Mouse (Mus musculus) limb, embryonic 14.5 days (tissue): Measurements from ENCODE around the gene Tmem214. TPM values are rescaled to one million over a fixed set of nuclear protein-coding genes. Genes with fewer than 3 reads are reported as not detected.

Source experiments
- ATAC-seq: fragments of 200-750 bp; cut with Nextera tagmentation; 2 replicates; pipeline ENCODE4 v1.8.0; 2017; ENCODE audit warnings: low read depth, moderate number of reproducible peaks, moderate TSS enrichment; ENCODE audit not compliant: low FRiP score
- DNase-seq: peaks from one replicate; pipeline ENCODE4 v3.0.0-alpha.2; 2015; ENCODE audit warnings: low spot score
- H3K27ac ChIP-seq: fragments of 300-500 bp; sonication (generic); replicated peaks from 2 replicates; pipeline ENCODE4 v1.5.1; 2014; ENCODE audit warnings: low read depth, mild to moderate bottlenecking, low read length, moderate library complexity, mixed read lengths
- H3K27me3 ChIP-seq: fragments of 300-500 bp; sonication (generic); 2 replicates; pipeline ENCODE4 v1.6.1; 2014; ENCODE audit warnings: low read length, mixed read lengths; ENCODE audit not compliant: control insufficient read depth, insufficient read depth
- H3K36me3 ChIP-seq: fragments of 300-500 bp; sonication (generic); 2 replicates; pipeline ENCODE4 v1.6.1; 2014; ENCODE audit warnings: mild to moderate bottlenecking, low read length, moderate library complexity, mixed read lengths; ENCODE audit not compliant: control insufficient read depth, insufficient read depth
- H3K4me1 ChIP-seq: fragments of 300-500 bp; sonication (generic); 2 replicates; pipeline ENCODE4 v1.6.1; 2014; ENCODE audit warnings: antibody characterized with exemption, low read length, mixed read lengths; ENCODE audit not compliant: control insufficient read depth, insufficient read depth
- H3K4me2 ChIP-seq: fragments of 300-500 bp; sonication (generic); replicated peaks from 2 replicates; pipeline ENCODE4 v1.6.1; 2014; ENCODE audit warnings: low read depth, mild to moderate bottlenecking, low read length, moderate library complexity; ENCODE audit not compliant: severe bottlenecking
- H3K4me3 ChIP-seq: fragments of 300-500 bp; sonication (generic); replicated peaks from 2 replicates; pipeline ENCODE4 v1.5.1; 2014; ENCODE audit warnings: low read length
- H3K9ac ChIP-seq: fragments of 300-500 bp; sonication (generic); 2 replicates; pipeline ENCODE4 v1.6.1; 2014; ENCODE audit warnings: mild to moderate bottlenecking, low read depth, low read length, moderate library complexity; ENCODE audit not compliant: severe bottlenecking
- H3K9me3 ChIP-seq: fragments of 300-500 bp; sonication (generic); 2 replicates; pipeline ENCODE4 v1.6.1; 2016; ENCODE audit warnings: low read length; ENCODE audit not compliant: control insufficient read depth
- POLR2A ChIP-seq: fragments of 200-500 bp; IDR thresholded peaks from 2 replicates; pipeline ENCODE4 v1.8.0; 2012; ENCODE audit warnings: inconsistent platforms, mild to moderate bottlenecking, moderate library complexity, borderline replicate concordance; ENCODE audit not compliant: insufficient read depth, insufficient read length; ENCODE audit errors: extremely low read depth
- WGBS: fragments of 180-500 bp; shearing (Covaris S2); extraction: QIAGEN DNeasy Blood & Tissue Kit; methylation state at CpG from one replicate; pipeline ENCODE4 v1.1.7; 2014; 5-methylcytosine and 5-hydroxymethylcytosine counted together
- polyA plus RNA-seq, 2 experiments: library from polyadenylated mRNA; depleted of rRNA in 1 of 2; stranded (reverse) in 1 of 2; unstranded in 1 of 2; fragments of >200 nt; fragmentation: Nextera tagmentation in 1 of 2; extraction: Ambion mirVana in 1 of 2; gene quantifications; 2 replicates each; pipeline versions ENCODE4 v1.2.1 to v1.2.3; 2012 to 2014

The Tmem214 gene
- polyA plus RNA-seq (2012; rRNA removed) (115 and 152 TPM in 2 replicates), polyA plus RNA-seq (2014; fragmentation: Nextera tagmentation; extraction: Ambion mirVana) (80.7 and 81.8 TPM in 2 replicates)

DNA sequence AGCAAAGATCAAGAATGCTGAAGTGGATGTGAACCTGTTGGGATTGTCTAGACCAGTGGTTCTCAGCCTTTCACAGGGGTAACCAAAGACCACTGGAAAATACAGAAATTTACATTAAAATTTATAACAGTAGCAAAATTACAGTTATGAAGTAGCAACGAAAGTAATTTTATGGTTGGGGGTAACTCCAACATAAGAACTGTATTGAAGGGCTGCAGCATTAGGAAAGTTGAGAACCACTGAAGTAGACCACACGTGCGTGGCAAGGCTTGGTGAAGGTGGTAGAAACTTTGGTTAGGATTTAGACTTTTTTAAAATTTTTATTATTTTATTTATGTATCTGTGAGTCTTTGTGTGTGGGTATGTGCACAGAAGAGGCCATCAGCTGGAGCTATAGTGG is at the start of gene Tmem214:
Tmem214 (plus strand) TSS at position 301 of the 400 bp plus-strand sequence.
- peak within 1 kb of the TSS; percentile 79 for H3K27ac ChIP-seq
- no peaks in the 10 kb centered on the region for H3K27me3 ChIP-seq
- DNase-seq (no peak), ATAC-seq (no peak)
- H3K9me3 ChIP-seq, result no peaks in the 10 kb centered on the region
- peak within 1 kb of the TSS; percentile 94; the same call in 1 of the 2 replicates for H3K4me3 ChIP-seq
- peaks cover 13% of the 10 kb centered on the region for H3K4me1 ChIP-seq
- H3K4me2 ChIP-seq, result peak within 1 kb of the TSS; percentile 80; the same call in 1 of the 2 replicates
- WGBS, result 93% methylated on average over 3 of the region's 3 CpGs
- H3K9ac ChIP-seq, result no peak within 1 kb of the TSS
- H3K36me3 ChIP-seq, result peaks cover 37% of the 10 kb centered on the region
- no peak for TF ChIP-seq POLR2A

DNA sequence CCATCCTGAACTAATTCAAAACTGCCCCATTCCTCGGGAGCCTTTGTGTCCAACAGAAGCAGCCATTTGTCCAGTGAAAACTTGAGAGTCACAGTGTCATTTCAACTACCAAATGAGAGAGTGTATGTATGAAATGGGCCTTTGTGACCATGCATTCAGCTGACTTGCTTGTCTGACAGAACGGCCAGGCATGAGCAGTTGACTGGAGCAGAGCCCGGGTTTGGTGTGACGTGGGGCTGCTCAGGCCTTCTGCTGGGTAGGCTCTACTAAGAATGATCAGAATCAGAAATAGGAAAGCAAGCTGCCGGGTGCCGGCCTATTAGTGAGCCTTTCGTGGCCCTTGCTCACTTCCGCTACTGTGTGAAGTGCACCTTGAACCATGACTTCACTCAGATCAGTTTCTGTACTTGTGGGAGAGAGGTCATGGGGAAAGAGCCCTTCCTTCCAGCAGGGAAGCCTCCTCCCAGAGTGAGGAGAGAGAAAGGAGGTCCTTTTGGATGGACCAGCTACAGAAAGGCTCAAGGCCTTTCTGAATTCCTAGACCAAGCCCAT is 49.0 kb upstream of the Tmem214 start:
- Histone ChIP-seq H3K4me2 (no peak overlapping the region), H3K4me3 (no peak overlapping the region), H3K9me3 (no peaks in the 10 kb centered on the region), H3K27ac (no peak overlapping the region), H3K27me3 (no peaks in the 10 kb centered on the region), H3K9ac (no peak overlapping the region), H3K4me1 (peaks cover 19% of the 10 kb centered on the region), H3K36me3 (no peaks in the 10 kb centered on the region)
- no peak for DNase-seq
- ATAC-seq, result no peak
- no peak for TF ChIP-seq POLR2A
- 89% methylated on average over 8 of the region's 8 CpGs for WGBS

DNA sequence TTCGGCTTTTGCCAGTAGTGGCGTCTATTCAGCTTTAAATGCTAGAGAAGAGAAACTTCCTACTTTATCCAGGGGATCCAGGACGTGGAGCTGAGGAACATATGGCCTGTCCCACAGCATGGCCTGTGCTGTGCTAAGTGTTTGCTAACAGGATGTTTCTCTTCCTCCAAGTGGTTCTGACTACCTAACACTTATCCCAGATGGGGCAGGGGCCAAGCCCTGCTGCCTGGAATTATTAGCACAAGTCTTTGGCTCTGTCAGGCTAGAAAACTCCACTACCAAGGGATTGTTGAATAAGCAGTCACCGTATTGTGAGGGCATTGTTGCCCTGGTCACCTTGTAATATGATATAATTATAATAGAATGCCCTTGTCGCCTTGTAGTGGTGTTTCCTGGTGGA is 45.1 kb upstream of the Tmem214 start:
- H3K27me3 ChIP-seq, result no peaks in the 10 kb centered on the region
- TF ChIP-seq POLR2A, result no peak
- H3K4me1 ChIP-seq, result no peaks in the 10 kb centered on the region
- 76% methylated on average over 5 of the region's 5 CpGs for WGBS
- H3K27ac ChIP-seq, result no peak overlapping the region
- no peak overlapping the region for H3K9ac ChIP-seq
- no peaks in the 10 kb centered on the region for H3K36me3 ChIP-seq
- DNase-seq (no peak), ATAC-seq (no peak)
- H3K4me2 ChIP-seq, result no peak overlapping the region
- H3K4me3 ChIP-seq, result no peak overlapping the region
- no peaks in the 10 kb centered on the region for H3K9me3 ChIP-seq

DNA sequence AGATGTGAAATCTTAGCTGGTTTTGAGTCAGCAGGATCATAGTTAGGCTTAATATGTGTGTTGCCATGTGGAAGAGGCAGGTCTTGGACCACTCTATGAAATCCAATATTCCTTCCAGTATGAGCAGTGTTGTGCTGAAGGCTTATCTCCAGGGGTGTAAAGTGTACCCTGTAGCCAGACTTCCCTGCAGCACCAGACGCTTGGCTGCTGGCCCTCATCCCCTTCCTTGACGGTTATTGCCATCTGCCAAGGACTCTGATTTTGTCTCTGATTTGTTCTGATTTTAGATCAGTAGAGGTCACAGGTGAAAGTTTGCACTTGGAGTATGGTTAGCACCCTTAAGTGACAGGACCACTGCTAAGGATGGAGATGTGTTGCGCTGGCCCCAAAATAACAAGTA is 44.7 kb upstream of the Tmem214 start:
- ATAC-seq, result no peak
- TF ChIP-seq POLR2A, result no peak
- Histone ChIP-seq H3K4me1 (no peaks in the 10 kb centered on the region), H3K36me3 (no peaks in the 10 kb centered on the region), H3K9me3 (no peaks in the 10 kb centered on the region), H3K27me3 (no peaks in the 10 kb centered on the region), H3K9ac (no peak overlapping the region; the same call in 1 of the 2 replicates), H3K4me2 (no peak overlapping the region), H3K27ac (no peak overlapping the region), H3K4me3 (no peak overlapping the region)
- 80% methylated on average over 3 of the region's 3 CpGs for whole genome bisulfite sequencing
- DNase-seq, result no peak

DNA sequence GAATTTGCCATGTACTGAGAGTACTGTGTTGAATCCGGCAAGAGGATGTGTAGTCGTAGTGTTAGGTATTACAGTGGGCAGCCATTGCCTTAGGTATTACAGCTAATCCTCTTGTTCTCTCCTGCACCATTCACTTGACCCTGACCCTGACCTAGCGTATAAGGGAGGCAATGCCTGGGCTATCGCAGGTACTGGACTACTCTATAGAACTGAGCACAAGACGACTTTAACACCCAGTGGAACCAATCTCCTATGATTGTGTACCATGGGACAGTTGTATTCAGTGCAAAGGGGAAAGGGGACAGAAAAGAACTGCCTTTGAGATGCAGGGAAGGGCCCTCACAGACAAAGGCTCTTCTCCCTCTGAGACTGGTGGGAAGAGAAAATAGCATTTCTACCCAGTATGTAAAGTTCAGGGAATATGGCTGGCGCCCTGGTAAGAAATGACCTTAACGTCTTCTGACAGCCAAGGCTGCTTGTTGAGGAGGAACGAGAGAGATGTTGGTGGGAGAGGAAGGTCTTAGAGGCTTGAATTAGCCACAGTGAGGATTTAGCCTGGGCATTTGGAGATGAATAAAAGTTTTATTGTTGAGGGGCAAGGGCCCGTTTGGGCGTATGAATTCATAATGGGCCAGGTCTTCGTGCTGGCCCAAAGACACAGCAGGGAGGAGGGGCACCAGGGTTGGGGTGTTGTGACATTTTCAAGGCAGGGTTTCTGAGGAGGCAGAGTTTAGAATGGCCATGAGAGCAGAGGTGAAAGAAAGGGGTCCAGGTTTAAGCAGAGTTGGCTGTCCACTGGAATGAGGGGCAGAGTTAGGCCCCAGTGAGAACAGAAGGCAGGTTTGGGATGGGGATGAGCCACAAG is 43.5 kb upstream of the Tmem214 start:
- no peak overlapping the region for H3K9ac ChIP-seq
- no peak overlapping the region for H3K27ac ChIP-seq
- DNase-seq, result no peak
- H3K4me1 ChIP-seq, result no peaks in the 10 kb centered on the region
- H3K4me3 ChIP-seq, result no peak overlapping the region
- 87% methylated on average over 11 of the region's 11 CpGs for WGBS
- no peaks in the 10 kb centered on the region for H3K27me3 ChIP-seq
- no peak overlapping the region for H3K4me2 ChIP-seq
- TF ChIP-seq POLR2A, result no peak
- no peaks in the 10 kb centered on the region for H3K36me3 ChIP-seq
- no peak for ATAC-seq
- H3K9me3 ChIP-seq, result no peaks in the 10 kb centered on the region
